Mouse (Mus musculus): ENCODE measurements around the gene Kitl. TPM values are rescaled to one million over a fixed set of nuclear protein-coding genes. Genes with fewer than 3 reads are reported as not detected.

Gene Kitl
- polyA plus RNA-seq, 1 experiment from 2014 or later: 14.4 TPM

- H3K4me1 ChIP-seq: peaks cover 22% of the 10 kb centered on the region
- H3K9me3 ChIP-seq: no peaks in the 10 kb centered on the region
- H3K9ac ChIP-seq: no peak overlapping the region
- ATAC-seq (ENCODE audit: insufficient number of reproducible peaks, insufficient read depth, low FRiP score, low TSS enrichment, low read depth): no peak
- H3K27ac ChIP-seq: no peak overlapping the region
- WGBS: 40% methylated on average over 2 of the region's 2 CpGs
- no peak overlapping the region for H3K4me2 ChIP-seq
- no peak overlapping the region for H3K4me3 ChIP-seq
- H3K36me3 ChIP-seq: no peaks in the 10 kb centered on the region
- peaks cover 39% of the 10 kb centered on the region for H3K27me3 ChIP-seq
Measured at GRCm38 (mm10) chr10:100014096-100014495, 1.3 kb upstream of the Kitl start.

GRCm38 (mm10) chr10:100016326-100016709 lies 888 bp downstream of the Kitl start:
- Histone ChIP-seq H3K36me3 (no peaks in the 10 kb centered on the region), H3K27ac (peak overlapping the region; percentile 58; the same call in 1 of the 2 replicates), H3K4me1 (peaks cover 16% of the 10 kb centered on the region), H3K27me3 (peaks cover 38% of the 10 kb centered on the region), H3K9ac (peak overlapping the region; percentile 77), H3K4me2 (peak overlapping the region; percentile 97), H3K9me3 (no peaks in the 10 kb centered on the region), H3K4me3 (peak overlapping the region; percentile 61)
- ATAC-seq (ENCODE audit: insufficient number of reproducible peaks, insufficient read depth, low FRiP score, low TSS enrichment, low read depth): peak; percentile 49; the same call in 1 of the 2 replicates
- WGBS: 0% methylated on average over 28 of the region's 28 CpGs

- no peaks in the 10 kb centered on the region for H3K36me3 ChIP-seq
- ATAC-seq (ENCODE audit: insufficient number of reproducible peaks, insufficient read depth, low FRiP score, low TSS enrichment, low read depth): no peak
- WGBS: 9% methylated on average over 13 of the region's 13 CpGs
- H3K9me3 ChIP-seq: no peaks in the 10 kb centered on the region
- H3K4me2 ChIP-seq: peak overlapping the region; percentile 97
- H3K27ac ChIP-seq: no peak overlapping the region
- H3K27me3 ChIP-seq: peaks cover 46% of the 10 kb centered on the region
- H3K9ac ChIP-seq: 0 out of 2 replicates have a peak overlapping the region, but pooled peaks have one; percentile 44
- peak overlapping the region; percentile 61 for H3K4me3 ChIP-seq
- peaks cover 16% of the 10 kb centered on the region for H3K4me1 ChIP-seq
Measured at GRCm38 (mm10) chr10:100016941-100017770, 1.7 kb downstream of the Kitl start.

GRCm38 (mm10) chr10:100017771-100018070 lies 2.3 kb downstream of the Kitl start:
- Histone ChIP-seq H3K9ac (0 out of 2 replicates have a peak overlapping the region, but pooled peaks have one; percentile 44), H3K27me3 (peaks cover 49% of the 10 kb centered on the region), H3K4me1 (peaks cover 16% of the 10 kb centered on the region)

GRCm38 (mm10) chr10:100018493-100018892 lies 3.1 kb downstream of the Kitl start:
- ATAC-seq (ENCODE audit: insufficient number of reproducible peaks, insufficient read depth, low FRiP score, low TSS enrichment, low read depth): no peak
- Histone ChIP-seq H3K4me3 (no peak overlapping the region), H3K36me3 (no peaks in the 10 kb centered on the region), H3K9ac (no peak overlapping the region), H3K4me2 (peak overlapping the region; percentile 97; the same call in 1 of the 2 replicates), H3K27ac (no peak overlapping the region), H3K9me3 (no peaks in the 10 kb centered on the region), H3K27me3 (peaks cover 48% of the 10 kb centered on the region), H3K4me1 (peaks cover 16% of the 10 kb centered on the region)
- 37% methylated on average over 5 of the region's 5 CpGs for WGBS

More at GRCm38 (mm10) chr10:100017771-100018070, 2.3 kb downstream of the Kitl start:
- no peaks in the 10 kb centered on the region for H3K36me3 ChIP-seq
- peak overlapping the region; percentile 61 for H3K4me3 ChIP-seq
- H3K9me3 ChIP-seq: no peaks in the 10 kb centered on the region
- peak overlapping the region; percentile 97 for H3K4me2 ChIP-seq
- no peak for ATAC-seq (ENCODE audit: insufficient number of reproducible peaks, insufficient read depth, low FRiP score, low TSS enrichment, low read depth)
- H3K27ac ChIP-seq: no peak overlapping the region
- WGBS: 7% methylated on average over 10 of the region's 10 CpGs

GRCm38 (mm10) chr10:100019246-100020195 lies 4.1 kb downstream of the Kitl start:
- Histone ChIP-seq H3K36me3 (no peaks in the 10 kb centered on the region), H3K4me2 (peak overlapping the region; percentile 0; the same call in 1 of the 2 replicates), H3K9ac (no peak overlapping the region), H3K4me3 (no peak overlapping the region), H3K9me3 (no peaks in the 10 kb centered on the region), H3K27ac (no peak overlapping the region), H3K27me3 (peaks cover 40% of the 10 kb centered on the region), H3K4me1 (peaks cover 16% of the 10 kb centered on the region)
- ATAC-seq (ENCODE audit: insufficient number of reproducible peaks, insufficient read depth, low FRiP score, low TSS enrichment, low read depth): no peak
- WGBS: 49% methylated on average over 17 of the region's 17 CpGs

- H3K9me3 ChIP-seq: no peaks in the 10 kb centered on the region
- no peak overlapping the region for H3K27ac ChIP-seq
- peaks cover 28% of the 10 kb centered on the region for H3K27me3 ChIP-seq
- H3K4me1 ChIP-seq: peaks cover 16% of the 10 kb centered on the region
- H3K4me3 ChIP-seq: no peak overlapping the region
- ATAC-seq (ENCODE audit: insufficient number of reproducible peaks, insufficient read depth, low FRiP score, low TSS enrichment, low read depth): no peak
- no peak overlapping the region for H3K9ac ChIP-seq
- no peak overlapping the region for H3K4me2 ChIP-seq
- no peaks in the 10 kb centered on the region for H3K36me3 ChIP-seq
- WGBS: 59% methylated on average over 11 of the region's 11 CpGs
Measured at GRCm38 (mm10) chr10:100022090-100022834, 6.8 kb downstream of the Kitl start.

GRCm38 (mm10) chr10:100022835-100023093 lies 7.3 kb downstream of the Kitl start:
- Histone ChIP-seq H3K4me1 (peaks cover 11% of the 10 kb centered on the region), H3K9ac (no peak overlapping the region), H3K9me3 (no peaks in the 10 kb centered on the region), H3K4me2 (no peak overlapping the region), H3K27me3 (peaks cover 23% of the 10 kb centered on the region), H3K36me3 (no peaks in the 10 kb centered on the region), H3K4me3 (no peak overlapping the region), H3K27ac (no peak overlapping the region)
- 63% methylated on average over 1 of the region's 1 CpGs for WGBS
- ATAC-seq (ENCODE audit: insufficient number of reproducible peaks, insufficient read depth, low FRiP score, low TSS enrichment, low read depth): no peak

- H3K27me3 ChIP-seq: peaks cover 11% of the 10 kb centered on the region
- H3K4me3 ChIP-seq: no peak overlapping the region
- no peaks in the 10 kb centered on the region for H3K36me3 ChIP-seq
- no peak overlapping the region for H3K27ac ChIP-seq
- H3K4me1 ChIP-seq: peaks cover 5% of the 10 kb centered on the region; the same call in 1 of the 2 replicates
- ATAC-seq (ENCODE audit: insufficient number of reproducible peaks, insufficient read depth, low FRiP score, low TSS enrichment, low read depth): no peak
- 26% methylated on average over 8 of the region's 8 CpGs for WGBS
- H3K4me2 ChIP-seq: 0 out of 2 replicates have a peak overlapping the region, but pooled peaks have one; percentile 24
- no peak overlapping the region for H3K9ac ChIP-seq
- no peaks in the 10 kb centered on the region for H3K9me3 ChIP-seq
Measured at GRCm38 (mm10) chr10:100025665-100026064, 10.2 kb downstream of the Kitl start.

- Histone ChIP-seq H3K4me2 (no peak overlapping the region), H3K4me3 (no peak overlapping the region), H3K27me3 (peaks cover 7% of the 10 kb centered on the region), H3K9me3 (no peaks in the 10 kb centered on the region), H3K9ac (no peak overlapping the region), H3K36me3 (no peaks in the 10 kb centered on the region), H3K4me1 (peaks cover 13% of the 10 kb centered on the region), H3K27ac (no peak overlapping the region)
- 58% methylated on average over 1 of the region's 1 CpGs for WGBS
- no peak for ATAC-seq (ENCODE audit: insufficient number of reproducible peaks, insufficient read depth, low FRiP score, low TSS enrichment, low read depth)
Measured at GRCm38 (mm10) chr10:100026778-100027177, 11.3 kb downstream of the Kitl start.

- no peak overlapping the region for H3K27ac ChIP-seq
- H3K36me3 ChIP-seq: no peaks in the 10 kb centered on the region
- no peak overlapping the region for H3K9ac ChIP-seq
- no peaks in the 10 kb centered on the region for H3K9me3 ChIP-seq
- peaks cover 16% of the 10 kb centered on the region for H3K4me1 ChIP-seq
- WGBS: 61% methylated on average over 5 of the region's 5 CpGs
- no peak overlapping the region for H3K4me3 ChIP-seq
- H3K4me2 ChIP-seq: no peak overlapping the region
- ATAC-seq (ENCODE audit: insufficient number of reproducible peaks, insufficient read depth, low FRiP score, low TSS enrichment, low read depth): no peak
- H3K27me3 ChIP-seq: no peaks in the 10 kb centered on the region
Measured at GRCm38 (mm10) chr10:100030385-100030784, 15.0 kb downstream of the Kitl start.

All from embryonic facial prominence, embryonic 13.5 days (tissue).